Mouse (Mus musculus): ENCODE data around the gene Mon1a.

GRCm38 (mm10) chr9:107917895-107918608 lies 30.1 kb downstream of the Mon1a start:
- TF ChIP-seq CTCF (IDR thresholded peaks at IDR 0.05; ENCODE audit: low read depth, low read length) (no peak), POLR2A (IDR thresholded peaks at IDR 0.05; ENCODE audit: borderline replicate concordance, low read depth, low read length) (no peak)
